Mouse (Mus musculus): Measurements from ENCODE around the gene Slc35d3.
A peak's percentile ranks its signal among the peaks of the same experiment; 100 is the strongest.

Slc35d3 gene

GRCm38 (mm10) chr10:19835887-19836710 lies 15.2 kb downstream of the Slc35d3 start:
- DNase-seq (ENCODE audit: low read depth, low spot score), result no peak

- DNase-seq (ENCODE audit: low read depth, low spot score), result no peak
These were observed 17.0 kb downstream of the Slc35d3 start for GRCm38 (mm10) chr10:19834222-19834621.

- DNase-seq (ENCODE audit: low read depth, low spot score), result no peak
These were observed 20.0 kb downstream of the Slc35d3 start for GRCm38 (mm10) chr10:19831072-19831849.

- DNase-seq (ENCODE audit: low read depth, low spot score), result no peak
These were observed 30.3 kb downstream of the Slc35d3 start for GRCm38 (mm10) chr10:19820986-19821385.

- DNase-seq (ENCODE audit: low read depth, low spot score), result no peak
These were observed 32.4 kb downstream of the Slc35d3 start for GRCm38 (mm10) chr10:19818723-19819355.

- DNase-seq (ENCODE audit: low read depth, low spot score), result no peak
These were observed 35.9 kb downstream of the Slc35d3 start for GRCm38 (mm10) chr10:19815371-19815770.

- DNase-seq (ENCODE audit: low read depth, low spot score), result peak; percentile 43
These were observed 39.7 kb downstream of the Slc35d3 start for GRCm38 (mm10) chr10:19811436-19812172.

GRCm38 (mm10) chr10:19804763-19805162 lies 46.5 kb downstream of the Slc35d3 start:
- no peak for DNase-seq (ENCODE audit: low read depth, low spot score)

- no peak for DNase-seq (ENCODE audit: low read depth, low spot score)
These were observed 48.3 kb downstream of the Slc35d3 start for GRCm38 (mm10) chr10:19802958-19803357.
